Mouse (Mus musculus): Measurements from ENCODE around the gene Unc13d. TPM values are rescaled to one million over a fixed set of nuclear protein-coding genes. Genes with fewer than 3 reads are reported as not detected.

The Unc13d gene
- polyA plus RNA-seq, 1 experiment from 2014 or later, result 0.60 TPM

- Histone ChIP-seq H3K9me3 (ENCODE audit: control insufficient read depth, low read length) (peaks cover 2% of the 10 kb centered on the region; the same call in 1 of the 2 replicates), H3K4me2 (ENCODE audit: low read length) (no peak overlapping the region), H3K27me3 (replicated peaks; ENCODE audit: control insufficient read depth, insufficient read depth, low read length) (no peaks in the 10 kb centered on the region), H3K4me1 (replicated peaks; ENCODE audit: control insufficient read depth, insufficient read depth, low read length) (no peaks in the 10 kb centered on the region), H3K4me3 (replicated peaks; ENCODE audit: low read length) (no peak overlapping the region), H3K36me3 (ENCODE audit: control insufficient read depth, insufficient read depth) (peaks cover 12% of the 10 kb centered on the region), H3K9ac (replicated peaks; ENCODE audit: low read depth, low read length) (no peak overlapping the region), H3K27ac (ENCODE audit: low read length) (no peak overlapping the region)
- no peak for ATAC-seq
- 93% methylated on average over 1 of the region's 1 CpGs for WGBS
Measured at GRCm38 (mm10) chr11:116043286-116043685, 34.5 kb downstream of the Unc13d start.

- H3K36me3 ChIP-seq (ENCODE audit: control insufficient read depth, insufficient read depth), result peaks cover 6% of the 10 kb centered on the region
Measured at GRCm38 (mm10) chr11:116042372-116043138, 35.2 kb downstream of the Unc13d start.

GRCm38 (mm10) chr11:116041833-116042232, 35.9 kb downstream of the Unc13d start:
- Histone ChIP-seq H3K27me3 (replicated peaks; ENCODE audit: control insufficient read depth, insufficient read depth, low read length) (no peaks in the 10 kb centered on the region), H3K9ac (replicated peaks; ENCODE audit: low read depth, low read length) (no peak overlapping the region), H3K4me1 (replicated peaks; ENCODE audit: control insufficient read depth, insufficient read depth, low read length) (no peaks in the 10 kb centered on the region), H3K4me2 (ENCODE audit: low read length) (no peak overlapping the region), H3K27ac (ENCODE audit: low read length) (no peak overlapping the region), H3K4me3 (replicated peaks; ENCODE audit: low read length) (no peak overlapping the region), H3K9me3 (ENCODE audit: control insufficient read depth, low read length) (peaks cover 2% of the 10 kb centered on the region; the same call in 1 of the 2 replicates), H3K36me3 (ENCODE audit: control insufficient read depth, insufficient read depth) (peaks cover 6% of the 10 kb centered on the region)
- 97% methylated on average over 2 of the region's 2 CpGs for WGBS
- no peak for ATAC-seq

More at GRCm38 (mm10) chr11:116042372-116043138, 35.2 kb downstream of the Unc13d start:
- no peak for ATAC-seq
- Histone ChIP-seq H3K27me3 (replicated peaks; ENCODE audit: control insufficient read depth, insufficient read depth, low read length) (no peaks in the 10 kb centered on the region), H3K4me1 (replicated peaks; ENCODE audit: control insufficient read depth, insufficient read depth, low read length) (no peaks in the 10 kb centered on the region), H3K4me2 (ENCODE audit: low read length) (no peak overlapping the region), H3K9ac (replicated peaks; ENCODE audit: low read depth, low read length) (no peak overlapping the region), H3K4me3 (replicated peaks; ENCODE audit: low read length) (no peak overlapping the region), H3K9me3 (ENCODE audit: control insufficient read depth, low read length) (peaks cover 2% of the 10 kb centered on the region; the same call in 1 of the 2 replicates), H3K27ac (ENCODE audit: low read length) (no peak overlapping the region)
- 93% methylated on average over 5 of the region's 5 CpGs for WGBS

GRCm38 (mm10) chr11:116040593-116040992, 37.2 kb downstream of the Unc13d start:
- no peaks in the 10 kb centered on the region for H3K4me1 ChIP-seq (replicated peaks; ENCODE audit: control insufficient read depth, insufficient read depth, low read length)
- ATAC-seq, result no peak
- WGBS, result 89% methylated on average over 6 of the region's 6 CpGs
- H3K4me2 ChIP-seq (ENCODE audit: low read length), result no peak overlapping the region
- peaks cover 2% of the 10 kb centered on the region; the same call in 1 of the 2 replicates for H3K9me3 ChIP-seq (ENCODE audit: control insufficient read depth, low read length)
- H3K27me3 ChIP-seq (replicated peaks; ENCODE audit: control insufficient read depth, insufficient read depth, low read length), result no peaks in the 10 kb centered on the region
- H3K36me3 ChIP-seq (ENCODE audit: control insufficient read depth, insufficient read depth), result peaks cover 6% of the 10 kb centered on the region
- H3K4me3 ChIP-seq (replicated peaks; ENCODE audit: low read length), result no peak overlapping the region
- no peak overlapping the region for H3K9ac ChIP-seq (replicated peaks; ENCODE audit: low read depth, low read length)
- H3K27ac ChIP-seq (ENCODE audit: low read length), result no peak overlapping the region

- ATAC-seq, result no peak
- Histone ChIP-seq H3K4me3 (replicated peaks; ENCODE audit: low read length) (no peak overlapping the region), H3K9me3 (ENCODE audit: control insufficient read depth, low read length) (peaks cover 2% of the 10 kb centered on the region; the same call in 1 of the 2 replicates), H3K36me3 (ENCODE audit: control insufficient read depth, insufficient read depth) (peaks cover 6% of the 10 kb centered on the region), H3K4me2 (ENCODE audit: low read length) (no peak overlapping the region), H3K27ac (ENCODE audit: low read length) (no peak overlapping the region), H3K9ac (replicated peaks; ENCODE audit: low read depth, low read length) (no peak overlapping the region), H3K27me3 (replicated peaks; ENCODE audit: control insufficient read depth, insufficient read depth, low read length) (no peaks in the 10 kb centered on the region), H3K4me1 (replicated peaks; ENCODE audit: control insufficient read depth, insufficient read depth, low read length) (peaks cover 2% of the 10 kb centered on the region)
- WGBS, result 97% methylated on average over 9 of the region's 9 CpGs
Measured at GRCm38 (mm10) chr11:116037826-116038225, 39.9 kb downstream of the Unc13d start.

- Histone ChIP-seq H3K4me2 (ENCODE audit: low read length) (no peak overlapping the region), H3K4me3 (replicated peaks; ENCODE audit: low read length) (no peak overlapping the region), H3K36me3 (ENCODE audit: control insufficient read depth, insufficient read depth) (peaks cover 3% of the 10 kb centered on the region; the same call in 1 of the 2 replicates), H3K9ac (replicated peaks; ENCODE audit: low read depth, low read length) (no peak overlapping the region), H3K4me1 (replicated peaks; ENCODE audit: control insufficient read depth, insufficient read depth, low read length) (peaks cover 7% of the 10 kb centered on the region), H3K9me3 (ENCODE audit: control insufficient read depth, low read length) (no peaks in the 10 kb centered on the region), H3K27me3 (replicated peaks; ENCODE audit: control insufficient read depth, insufficient read depth, low read length) (no peaks in the 10 kb centered on the region), H3K27ac (ENCODE audit: low read length) (no peak overlapping the region)
- WGBS, result 93% methylated on average over 3 of the region's 3 CpGs
- ATAC-seq, result no peak
Measured at GRCm38 (mm10) chr11:116036671-116037070, 41.1 kb downstream of the Unc13d start.

GRCm38 (mm10) chr11:116034584-116034983, 43.2 kb downstream of the Unc13d start:
- WGBS, result 95% methylated on average over 6 of the region's 6 CpGs
- Histone ChIP-seq H3K9ac (replicated peaks; ENCODE audit: low read depth, low read length) (no peak overlapping the region), H3K4me2 (ENCODE audit: low read length) (no peak overlapping the region), H3K36me3 (ENCODE audit: control insufficient read depth, insufficient read depth) (peaks cover 3% of the 10 kb centered on the region; the same call in 1 of the 2 replicates), H3K4me3 (replicated peaks; ENCODE audit: low read length) (no peak overlapping the region), H3K4me1 (replicated peaks; ENCODE audit: control insufficient read depth, insufficient read depth, low read length) (peaks cover 15% of the 10 kb centered on the region), H3K27me3 (replicated peaks; ENCODE audit: control insufficient read depth, insufficient read depth, low read length) (no peaks in the 10 kb centered on the region), H3K9me3 (ENCODE audit: control insufficient read depth, low read length) (no peaks in the 10 kb centered on the region), H3K27ac (ENCODE audit: low read length) (no peak overlapping the region)
- ATAC-seq, result no peak

- Histone ChIP-seq H3K36me3 (ENCODE audit: control insufficient read depth, insufficient read depth) (no peaks in the 10 kb centered on the region), H3K4me2 (ENCODE audit: low read length) (peak overlapping the region; percentile 76), H3K4me1 (replicated peaks; ENCODE audit: control insufficient read depth, insufficient read depth, low read length) (peaks cover 18% of the 10 kb centered on the region), H3K9ac (replicated peaks; ENCODE audit: low read depth, low read length) (peak overlapping the region; percentile 96), H3K4me3 (replicated peaks; ENCODE audit: low read length) (peak overlapping the region; percentile 69), H3K27me3 (replicated peaks; ENCODE audit: control insufficient read depth, insufficient read depth, low read length) (no peaks in the 10 kb centered on the region), H3K27ac (ENCODE audit: low read length) (peak overlapping the region; percentile 99), H3K9me3 (ENCODE audit: control insufficient read depth, low read length) (no peaks in the 10 kb centered on the region)
- ATAC-seq, result peak; percentile 1; the same call in 1 of the 2 replicates
- WGBS, result 25% methylated on average over 14 of the region's 14 CpGs
Measured at GRCm38 (mm10) chr11:116030898-116031845, 46.6 kb downstream of the Unc13d start.

Measured in forebrain, embryonic 16.5 days (tissue).